Mouse (Mus musculus) cerebral cortex, adult 2 months (tissue): ENCODE data around the gene Gm13695.

Source experiments
- WGBS: fragments of 180-500 bp; shearing (Covaris S2); methylation state at CpG from one replicate; pipeline ENCODE4 v1.1.7; 2018; 5-methylcytosine and 5-hydroxymethylcytosine counted together

Gm13695 gene

DNA sequence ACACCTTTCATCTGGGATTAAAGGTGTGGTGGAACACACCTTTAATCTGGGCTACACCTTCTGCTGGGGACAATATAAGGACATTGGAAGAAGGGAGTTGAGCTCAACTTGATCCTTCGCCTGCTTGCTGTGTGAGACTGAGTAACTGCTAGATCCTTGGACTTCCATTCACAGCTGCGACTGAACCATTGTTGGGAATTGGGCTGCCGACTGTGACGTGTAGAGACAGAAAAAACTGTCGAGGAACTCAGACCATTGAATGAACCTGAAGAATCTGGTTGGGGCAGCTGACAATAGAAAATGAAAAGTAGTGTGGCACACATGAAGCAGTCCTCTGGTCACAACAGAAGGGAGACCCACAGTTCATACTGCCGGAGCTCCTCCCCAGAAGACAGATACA, at the start of gene Gm13695:
Gene Gm13695, plus strand, starts transcription at position 301 of the 400 bp plus-strand sequence.
- no CpG with 5 or more reads among the region's 6 CpGs for WGBS

DNA sequence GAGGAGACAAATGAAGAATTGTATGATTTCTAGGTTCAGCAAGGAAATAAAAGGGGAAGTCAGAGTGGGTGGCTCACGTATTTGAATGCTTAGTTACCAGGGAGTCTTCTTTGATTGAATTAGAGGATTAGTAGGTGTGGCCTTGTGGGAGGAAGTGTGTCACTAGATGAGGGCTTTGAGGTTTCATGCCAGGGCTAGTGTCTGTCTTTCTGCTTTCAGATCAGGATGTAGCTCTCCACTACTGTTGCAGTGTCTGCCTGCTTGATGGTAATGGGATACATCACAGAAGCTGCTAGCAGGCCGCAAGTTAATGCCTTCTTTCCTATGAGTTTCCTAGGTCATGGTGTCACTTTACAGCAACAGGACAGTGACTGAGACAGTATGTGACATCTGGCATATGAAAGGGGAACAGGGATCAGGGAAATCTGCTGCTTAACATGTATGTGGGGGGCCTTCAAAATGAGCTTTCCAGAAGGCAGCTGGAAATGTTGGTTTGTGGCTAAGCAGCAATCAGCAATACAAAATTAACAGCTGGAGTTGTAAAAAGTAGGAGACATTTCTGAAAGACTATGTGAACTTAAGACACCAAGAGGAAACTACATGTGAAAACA, 37.5 kb upstream of the Gm13695 start:
- 55% methylated on average over 2 of the region's 2 CpGs for WGBS

GRCm38 (mm10) chr2:83940931-83941361, 26.2 kb upstream of the Gm13695 start, which contains the start of gene Zswim2:
Gene Zswim2, minus strand, starts transcription at chr2:83941228.
- under 1% methylated on average over 20 of the region's 20 CpGs for WGBS

DNA sequence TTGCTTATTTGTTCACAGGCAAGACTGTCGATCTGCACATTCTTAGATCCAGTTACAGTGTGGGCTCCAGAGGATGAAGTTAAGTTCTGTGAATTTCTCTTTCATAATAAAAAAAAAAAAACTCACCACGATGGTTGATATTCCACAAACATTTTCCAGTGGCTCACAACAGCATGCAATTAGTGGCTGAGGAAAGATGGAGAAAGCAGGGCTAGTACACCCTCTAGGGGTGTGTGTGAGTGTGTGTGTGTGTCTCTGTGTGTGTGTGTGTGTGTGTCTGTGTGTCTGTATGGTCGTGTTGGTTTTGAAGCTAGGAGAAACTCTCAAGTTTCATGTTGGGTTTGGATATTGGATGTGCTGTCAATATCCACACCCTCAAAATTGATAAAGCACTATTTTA, 25.7 kb upstream of the Gm13695 start:
- 10% methylated on average over 3 of the region's 3 CpGs for WGBS

DNA sequence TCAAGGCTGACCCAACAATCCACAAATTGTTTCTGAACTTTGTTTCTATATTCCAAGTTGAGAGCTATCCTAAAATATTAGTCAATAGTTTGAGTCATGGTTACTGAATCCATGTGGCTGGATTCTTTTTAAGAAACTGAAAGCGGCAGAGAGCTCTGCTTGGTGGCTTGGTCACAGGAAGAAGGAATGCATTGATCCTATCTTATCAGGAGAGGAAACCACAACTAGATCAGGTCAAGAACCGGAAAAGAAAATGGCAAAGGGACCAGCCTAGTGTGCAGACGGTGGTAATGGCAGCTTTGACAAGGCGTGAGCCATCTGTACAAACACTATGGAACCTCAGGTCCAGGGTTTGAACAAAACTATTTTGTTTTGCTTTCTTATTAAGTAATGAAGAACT, 25.3 kb upstream of the Gm13695 start:
- 78% methylated on average over 4 of the region's 4 CpGs for WGBS

DNA sequence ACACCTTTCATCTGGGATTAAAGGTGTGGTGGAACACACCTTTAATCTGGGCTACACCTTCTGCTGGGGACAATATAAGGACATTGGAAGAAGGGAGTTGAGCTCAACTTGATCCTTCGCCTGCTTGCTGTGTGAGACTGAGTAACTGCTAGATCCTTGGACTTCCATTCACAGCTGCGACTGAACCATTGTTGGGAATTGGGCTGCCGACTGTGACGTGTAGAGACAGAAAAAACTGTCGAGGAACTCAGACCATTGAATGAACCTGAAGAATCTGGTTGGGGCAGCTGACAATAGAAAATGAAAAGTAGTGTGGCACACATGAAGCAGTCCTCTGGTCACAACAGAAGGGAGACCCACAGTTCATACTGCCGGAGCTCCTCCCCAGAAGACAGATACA, 11.7 kb upstream of the Gm13695 start, which contains the start of gene Gm13698:
Gene Gm13698, plus strand, starts transcription at position 301 of the 400 bp plus-strand sequence.
- WGBS = no CpG with 5 or more reads among the region's 6 CpGs

DNA sequence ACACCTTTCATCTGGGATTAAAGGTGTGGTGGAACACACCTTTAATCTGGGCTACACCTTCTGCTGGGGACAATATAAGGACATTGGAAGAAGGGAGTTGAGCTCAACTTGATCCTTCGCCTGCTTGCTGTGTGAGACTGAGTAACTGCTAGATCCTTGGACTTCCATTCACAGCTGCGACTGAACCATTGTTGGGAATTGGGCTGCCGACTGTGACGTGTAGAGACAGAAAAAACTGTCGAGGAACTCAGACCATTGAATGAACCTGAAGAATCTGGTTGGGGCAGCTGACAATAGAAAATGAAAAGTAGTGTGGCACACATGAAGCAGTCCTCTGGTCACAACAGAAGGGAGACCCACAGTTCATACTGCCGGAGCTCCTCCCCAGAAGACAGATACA, 5.9 kb upstream of the Gm13695 start, which contains the start of gene Gm13693:
Gene Gm13693, plus strand, starts transcription at position 301 of the 400 bp plus-strand sequence.
- no CpG with 5 or more reads among the region's 6 CpGs for WGBS

GRCm38 (mm10) chr2:83972823-83973222, 5.7 kb downstream of the Gm13695 start, which contains the start of gene Gm13696:
Gene Gm13696, plus strand, starts transcription at chr2:83973123.
- no CpG with 5 or more reads among the region's 6 CpGs for WGBS

DNA sequence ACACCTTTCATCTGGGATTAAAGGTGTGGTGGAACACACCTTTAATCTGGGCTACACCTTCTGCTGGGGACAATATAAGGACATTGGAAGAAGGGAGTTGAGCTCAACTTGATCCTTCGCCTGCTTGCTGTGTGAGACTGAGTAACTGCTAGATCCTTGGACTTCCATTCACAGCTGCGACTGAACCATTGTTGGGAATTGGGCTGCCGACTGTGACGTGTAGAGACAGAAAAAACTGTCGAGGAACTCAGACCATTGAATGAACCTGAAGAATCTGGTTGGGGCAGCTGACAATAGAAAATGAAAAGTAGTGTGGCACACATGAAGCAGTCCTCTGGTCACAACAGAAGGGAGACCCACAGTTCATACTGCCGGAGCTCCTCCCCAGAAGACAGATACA, 11.5 kb downstream of the Gm13695 start, which contains the start of gene Gm13694:
Gene Gm13694, plus strand, starts transcription at position 301 of the 400 bp plus-strand sequence.
- WGBS = no CpG with 5 or more reads among the region's 6 CpGs

DNA sequence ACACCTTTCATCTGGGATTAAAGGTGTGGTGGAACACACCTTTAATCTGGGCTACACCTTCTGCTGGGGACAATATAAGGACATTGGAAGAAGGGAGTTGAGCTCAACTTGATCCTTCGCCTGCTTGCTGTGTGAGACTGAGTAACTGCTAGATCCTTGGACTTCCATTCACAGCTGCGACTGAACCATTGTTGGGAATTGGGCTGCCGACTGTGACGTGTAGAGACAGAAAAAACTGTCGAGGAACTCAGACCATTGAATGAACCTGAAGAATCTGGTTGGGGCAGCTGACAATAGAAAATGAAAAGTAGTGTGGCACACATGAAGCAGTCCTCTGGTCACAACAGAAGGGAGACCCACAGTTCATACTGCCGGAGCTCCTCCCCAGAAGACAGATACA, 17.3 kb downstream of the Gm13695 start, which contains the start of gene Gm13697:
Gene Gm13697, plus strand, starts transcription at position 301 of the 400 bp plus-strand sequence.
- no CpG with 5 or more reads among the region's 6 CpGs for WGBS

DNA sequence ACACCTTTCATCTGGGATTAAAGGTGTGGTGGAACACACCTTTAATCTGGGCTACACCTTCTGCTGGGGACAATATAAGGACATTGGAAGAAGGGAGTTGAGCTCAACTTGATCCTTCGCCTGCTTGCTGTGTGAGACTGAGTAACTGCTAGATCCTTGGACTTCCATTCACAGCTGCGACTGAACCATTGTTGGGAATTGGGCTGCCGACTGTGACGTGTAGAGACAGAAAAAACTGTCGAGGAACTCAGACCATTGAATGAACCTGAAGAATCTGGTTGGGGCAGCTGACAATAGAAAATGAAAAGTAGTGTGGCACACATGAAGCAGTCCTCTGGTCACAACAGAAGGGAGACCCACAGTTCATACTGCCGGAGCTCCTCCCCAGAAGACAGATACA, 23.1 kb downstream of the Gm13695 start, which contains the start of gene Gm13691:
Gene Gm13691, plus strand, starts transcription at position 301 of the 400 bp plus-strand sequence.
- WGBS = no CpG with 5 or more reads among the region's 6 CpGs

DNA sequence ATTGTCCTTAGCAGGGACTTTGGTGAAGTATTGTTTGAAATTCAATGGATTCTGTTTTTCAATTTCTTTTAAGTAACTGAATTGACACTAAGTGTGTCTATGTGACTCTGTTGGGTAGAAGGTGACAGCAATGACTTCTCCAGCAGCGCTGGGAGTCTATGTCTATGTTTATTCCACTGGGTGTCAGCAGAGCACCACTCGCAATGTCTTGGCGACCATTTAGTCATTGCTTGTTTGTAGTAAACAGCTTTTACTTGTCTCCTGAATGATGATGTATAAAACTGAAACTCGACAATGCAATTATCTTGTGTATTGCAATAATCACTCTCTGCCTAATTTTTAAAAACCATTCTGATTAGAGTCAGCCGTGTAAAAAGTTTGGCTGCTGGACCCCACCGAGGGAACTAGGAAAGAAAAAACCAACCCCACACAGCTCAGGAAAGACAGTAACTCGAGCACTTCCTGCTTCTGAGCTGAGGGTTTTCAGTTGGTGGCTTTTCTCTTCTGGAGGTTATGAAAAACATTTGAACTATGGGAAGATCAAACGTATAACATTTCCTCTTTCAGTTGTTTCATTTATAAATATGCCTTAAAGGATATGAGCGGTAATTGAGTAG, 26.6 kb downstream of the Gm13695 start:
- 46% methylated on average over 8 of the region's 9 CpGs for WGBS

- 86% methylated on average over 2 of the region's 3 CpGs for WGBS
Measured at GRCm38 (mm10) chr2:83994526-83994925, 27.4 kb downstream of the Gm13695 start.

GRCm38 (mm10) chr2:84008913-84009312, 41.8 kb downstream of the Gm13695 start:
- WGBS = 21% methylated on average over 1 of the region's 1 CpGs

- WGBS = 81% methylated on average over 3 of the region's 3 CpGs
Measured at GRCm38 (mm10) chr2:84009818-84010217, 42.7 kb downstream of the Gm13695 start.

GRCm38 (mm10) chr2:84014572-84014971, 47.5 kb downstream of the Gm13695 start:
- WGBS = 78% methylated on average over 6 of the region's 6 CpGs

GRCm38 (mm10) chr2:84016291-84016690, 49.2 kb downstream of the Gm13695 start:
- 82% methylated on average over 5 of the region's 5 CpGs for WGBS

DNA sequence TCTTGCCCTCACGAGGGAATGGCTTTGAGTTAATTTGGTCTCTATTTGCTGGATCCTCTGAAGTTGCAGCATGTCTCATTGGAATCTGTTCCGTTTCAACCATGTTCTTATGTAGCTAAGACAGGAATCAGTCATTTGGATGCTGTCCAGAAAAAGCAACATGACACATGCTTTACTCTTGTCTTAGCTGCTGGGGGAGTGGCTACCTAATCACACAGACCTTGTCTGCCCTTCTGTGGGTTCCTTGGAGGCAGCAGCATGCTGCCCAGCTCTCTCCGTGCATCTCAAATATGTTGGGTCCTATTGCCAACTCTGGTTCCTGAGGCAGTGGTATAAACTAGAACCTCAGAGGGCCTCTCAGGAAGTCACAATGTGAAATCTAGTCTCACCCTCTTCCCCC, 51.2 kb downstream of the Gm13695 start:
- WGBS = 46% methylated on average over 3 of the region's 3 CpGs
